Mouse (Mus musculus): ENCODE data around the gene Rnf222.
A peak's percentile ranks its signal among the peaks of the same experiment; 100 is the strongest.

Gene Rnf222

GRCm38 (mm10) chr11:68888253-68888652 lies at the start of gene Rnf222:
TSS of gene Rnf222 (plus strand) at chr11:68888553.
- no peak for DNase-seq (ENCODE audit: low read depth in 1 of 2, low spot score in 2 of 2)

- no peak for DNase-seq (ENCODE audit: low read depth in 1 of 2, low spot score in 2 of 2)
These were observed 48.7 kb upstream of the Rnf222 start for GRCm38 (mm10) chr11:68839606-68840005.

- DNase-seq (ENCODE audit: low read depth in 1 of 2, low spot score in 2 of 2): no peak
These were observed 37.5 kb upstream of the Rnf222 start for GRCm38 (mm10) chr11:68850862-68851261.

GRCm38 (mm10) chr11:68851644-68852485 lies 36.5 kb upstream of the Rnf222 start:
- DNase-seq (ENCODE audit: low read depth in 1 of 2, low spot score in 2 of 2): no peak

- peak; percentile 36 to 50 for DNase-seq (ENCODE audit: low read depth in 1 of 2, low spot score in 2 of 2)
These were observed 35.9 kb upstream of the Rnf222 start for GRCm38 (mm10) chr11:68852486-68852901.

- DNase-seq (ENCODE audit: low read depth in 1 of 2, low spot score in 2 of 2): peak; percentile 100
These were observed 35.4 kb upstream of the Rnf222 start for GRCm38 (mm10) chr11:68852932-68853409.

- no peak for DNase-seq (ENCODE audit: low read depth in 1 of 2, low spot score in 2 of 2)
These were observed 34.5 kb upstream of the Rnf222 start for GRCm38 (mm10) chr11:68853611-68854401.

GRCm38 (mm10) chr11:68854621-68855020 lies 33.7 kb upstream of the Rnf222 start:
- no peak for DNase-seq (ENCODE audit: low read depth in 1 of 2, low spot score in 2 of 2)

GRCm38 (mm10) chr11:68857329-68857728 lies 31.0 kb upstream of the Rnf222 start:
- DNase-seq (ENCODE audit: low read depth in 1 of 2, low spot score in 2 of 2): no peak

GRCm38 (mm10) chr11:68859943-68860593 lies 28.3 kb upstream of the Rnf222 start:
- no peak for DNase-seq (ENCODE audit: low read depth in 1 of 2, low spot score in 2 of 2)

- DNase-seq (ENCODE audit: low read depth in 1 of 2, low spot score in 2 of 2): no peak
These were observed 26.1 kb upstream of the Rnf222 start for GRCm38 (mm10) chr11:68862260-68862659.

GRCm38 (mm10) chr11:68863631-68864091 lies 24.7 kb upstream of the Rnf222 start:
- DNase-seq (ENCODE audit: low read depth in 1 of 2, low spot score in 2 of 2): peak; percentile 60 to 75

- DNase-seq (ENCODE audit: low read depth in 1 of 2, low spot score in 2 of 2): no peak
These were observed 23.7 kb upstream of the Rnf222 start for GRCm38 (mm10) chr11:68864544-68865189.

GRCm38 (mm10) chr11:68871277-68871676 lies 17.1 kb upstream of the Rnf222 start:
- no peak for DNase-seq (ENCODE audit: low read depth in 1 of 2, low spot score in 2 of 2)

GRCm38 (mm10) chr11:68871748-68872147 lies 16.6 kb upstream of the Rnf222 start, which contains the start of gene Ndel1:
TSS of gene Ndel1 (minus strand) at chr11:68871858.
- peak; percentile 79 to 86 for DNase-seq (ENCODE audit: low read depth in 1 of 2, low spot score in 2 of 2)

- DNase-seq (ENCODE audit: low read depth in 1 of 2, low spot score in 2 of 2): no peak
These were observed 13.5 kb upstream of the Rnf222 start for GRCm38 (mm10) chr11:68874841-68875240.

- no peak for DNase-seq (ENCODE audit: low read depth in 1 of 2, low spot score in 2 of 2)
These were observed 9.5 kb upstream of the Rnf222 start for GRCm38 (mm10) chr11:68878811-68879210.

GRCm38 (mm10) chr11:68882107-68882506 lies 6.2 kb upstream of the Rnf222 start:
- no peak for DNase-seq (ENCODE audit: low read depth in 1 of 2, low spot score in 2 of 2)

GRCm38 (mm10) chr11:68883843-68884242 lies 4.5 kb upstream of the Rnf222 start:
- no peak for DNase-seq (ENCODE audit: low read depth in 1 of 2, low spot score in 2 of 2)

GRCm38 (mm10) chr11:68884368-68884767 lies 4.0 kb upstream of the Rnf222 start:
- DNase-seq (ENCODE audit: low read depth in 1 of 2, low spot score in 2 of 2): no peak

GRCm38 (mm10) chr11:68886091-68886490 lies 2.3 kb upstream of the Rnf222 start:
- no peak for DNase-seq (ENCODE audit: low read depth in 1 of 2, low spot score in 2 of 2)

Data from monocyte, adult 2 months (primary cell).